Mouse (Mus musculus) cerebellum, postnatal 14 days (tissue): ENCODE measurements at regions not wholly inside any gene's neighbourhood (a gene's known extent, or its start where the extent isn't known, plus 50 kb on each side); places are given as distances from the start of the nearest gene placed in this dataset.

Source experiments
- DNase-seq, 2 experiments: peaks; one replicate each; pipeline ENCODE4 v3.0.0; 2021; ENCODE audit warnings: mixed read lengths in 2 of 2

DNA sequence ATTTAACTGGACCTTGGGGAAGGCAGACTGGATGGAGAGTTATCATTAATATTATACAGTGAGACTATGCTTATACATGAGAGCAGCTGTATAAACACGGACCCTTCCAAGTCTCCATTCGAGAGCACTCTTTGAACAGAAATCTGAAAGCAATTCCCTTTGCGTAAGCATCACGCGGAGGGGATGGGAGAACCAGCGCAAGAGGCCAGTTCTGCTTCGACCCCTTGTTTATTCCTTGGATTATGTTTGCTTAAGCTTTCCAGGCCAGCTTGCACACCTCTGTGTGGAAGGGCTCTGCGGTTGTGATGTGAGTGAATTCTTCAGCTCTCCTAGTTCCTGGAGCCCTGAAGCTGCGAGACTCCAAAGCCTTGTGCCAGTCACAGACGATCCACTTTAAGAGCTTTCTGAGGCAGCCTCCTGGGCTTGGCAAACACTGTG is 109.2 kb upstream of the Fbxo11 start:
- DNase-seq: no peak

DNA sequence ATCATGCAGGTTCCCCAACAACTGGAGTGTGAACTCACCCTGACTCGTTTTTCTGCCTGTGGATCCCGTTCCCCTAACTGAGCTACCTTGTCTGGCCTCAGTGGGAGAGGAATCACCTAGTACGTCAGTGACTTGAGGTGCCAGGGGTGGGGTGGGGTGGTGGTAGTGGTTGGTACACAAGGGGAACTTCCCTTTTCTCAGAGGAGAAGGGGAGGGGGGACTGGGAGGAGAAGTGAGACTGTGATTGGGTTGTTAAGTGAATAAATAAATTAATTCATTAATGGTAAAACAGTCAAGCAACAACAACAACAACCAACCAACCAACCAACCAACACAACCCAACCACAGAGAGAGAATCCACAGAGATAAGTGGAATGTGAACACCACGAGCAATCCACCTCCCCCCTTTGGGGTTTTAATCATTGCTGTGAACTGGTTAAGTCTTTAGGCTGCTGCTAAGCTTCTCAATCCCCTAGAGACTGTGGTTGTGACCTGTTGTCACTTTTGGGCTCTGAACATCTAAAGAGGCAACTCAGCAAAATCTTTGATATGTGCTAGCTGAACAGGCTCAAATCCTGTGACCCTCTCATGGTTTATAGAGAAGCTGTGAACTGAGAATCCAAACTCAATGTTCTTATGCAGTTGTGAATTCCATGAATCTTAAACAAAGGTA is 111.0 kb upstream of the Fbxo11 start:
- DNase-seq: no peak

DNA sequence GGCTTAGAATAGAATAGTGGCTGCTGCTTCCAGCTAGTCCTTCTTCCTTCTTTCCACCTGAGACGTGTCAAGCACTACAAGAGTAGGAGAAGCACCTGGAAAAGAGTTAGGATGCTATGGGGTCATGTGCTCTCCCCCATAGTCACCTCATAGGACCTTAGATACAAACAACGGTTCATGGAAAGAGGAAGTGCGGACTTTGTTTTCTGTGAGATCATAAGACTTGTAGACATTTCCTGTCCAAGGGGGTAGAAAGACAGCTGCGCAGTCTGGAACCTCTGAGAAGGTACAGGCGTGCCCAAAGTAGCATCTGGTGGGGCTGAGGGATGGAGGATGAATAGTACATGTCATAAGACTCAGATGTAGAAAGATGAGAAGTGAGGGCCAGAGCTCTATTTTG is 125.6 kb upstream of the Fbxo11 start:
- DNase-seq: no peak

DNA sequence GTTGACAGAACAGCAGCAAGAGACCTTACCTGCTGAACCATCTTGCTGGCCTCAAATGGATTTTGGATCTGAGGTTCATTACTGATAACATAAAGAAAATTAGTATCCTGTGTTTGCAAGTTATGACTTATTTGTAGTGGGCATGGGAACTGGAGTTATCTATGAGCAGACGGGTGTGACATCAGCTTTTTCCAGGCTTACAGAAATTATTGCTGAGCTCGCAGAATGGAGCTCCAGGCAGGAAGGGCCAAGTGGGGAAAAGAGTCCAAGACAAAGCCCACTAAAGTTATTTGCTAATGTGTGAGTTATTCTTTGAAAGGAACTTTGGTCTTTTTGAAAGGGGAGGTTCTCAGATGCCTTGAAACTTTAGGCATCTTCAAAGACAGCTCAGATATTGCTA is 126.4 kb upstream of the Fbxo11 start:
- no peak for DNase-seq

DNA sequence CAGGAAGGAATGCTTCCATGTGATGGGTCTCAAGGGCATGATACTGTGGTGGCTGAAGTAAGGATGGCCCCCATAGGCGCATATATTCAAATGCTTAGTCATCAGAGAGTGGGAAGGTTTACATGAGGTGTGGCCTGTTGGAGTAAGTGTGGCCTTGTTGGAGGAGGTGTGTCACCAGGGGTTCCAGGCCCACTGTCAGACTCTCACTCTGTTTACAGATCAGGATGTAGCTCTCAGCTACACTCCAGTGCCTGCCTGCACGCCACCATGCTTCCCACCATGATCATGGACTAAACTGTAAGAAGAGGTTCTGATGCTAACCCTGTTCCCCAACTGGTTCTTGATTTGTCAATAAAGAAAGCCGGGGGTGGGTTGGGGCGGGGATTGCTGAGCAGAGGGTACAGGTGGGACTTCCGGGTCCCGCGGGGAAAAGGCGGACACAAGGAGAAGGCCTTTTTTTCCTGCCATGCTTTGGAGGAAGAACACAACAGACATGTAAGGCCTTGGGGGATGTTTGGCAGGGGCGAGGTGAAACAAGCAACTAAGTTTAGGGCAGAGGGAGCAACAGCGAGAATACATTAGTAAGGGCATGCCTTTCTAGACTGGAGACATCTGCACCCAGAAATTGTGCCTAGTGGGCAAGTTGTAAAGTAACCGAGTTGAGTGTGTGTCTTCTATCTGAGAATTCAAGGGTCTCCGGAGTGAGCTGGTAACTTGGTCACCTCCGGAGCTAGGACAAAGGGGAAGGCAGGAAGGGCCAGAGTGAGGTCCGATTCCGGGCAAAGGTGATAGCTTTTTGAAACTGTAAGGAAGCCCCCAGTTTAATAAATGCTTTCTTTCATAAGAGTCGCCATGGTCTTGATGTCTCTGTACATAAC is 127.1 kb upstream of the Fbxo11 start:
- no peak for DNase-seq

DNA sequence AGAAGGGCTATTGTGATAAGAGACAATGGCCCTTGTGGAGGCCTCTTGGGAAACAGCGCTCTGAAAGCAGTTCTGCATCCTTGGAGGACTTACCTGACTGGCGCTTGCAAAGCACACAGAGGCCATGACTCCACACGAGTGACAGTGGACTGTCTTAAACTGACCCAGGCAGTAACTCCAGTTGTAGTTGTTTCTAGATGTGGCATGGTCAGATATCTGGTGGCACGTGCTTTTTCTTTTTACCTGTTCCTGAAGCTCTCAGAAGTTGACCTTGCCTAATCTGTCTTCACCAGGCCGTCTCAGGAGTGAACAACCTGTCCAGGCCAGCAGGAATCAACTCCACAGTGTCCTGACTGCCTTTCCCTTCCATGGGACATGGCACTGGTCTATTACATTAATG is 129.6 kb upstream of the Fbxo11 start:
- DNase-seq: no peak

DNA sequence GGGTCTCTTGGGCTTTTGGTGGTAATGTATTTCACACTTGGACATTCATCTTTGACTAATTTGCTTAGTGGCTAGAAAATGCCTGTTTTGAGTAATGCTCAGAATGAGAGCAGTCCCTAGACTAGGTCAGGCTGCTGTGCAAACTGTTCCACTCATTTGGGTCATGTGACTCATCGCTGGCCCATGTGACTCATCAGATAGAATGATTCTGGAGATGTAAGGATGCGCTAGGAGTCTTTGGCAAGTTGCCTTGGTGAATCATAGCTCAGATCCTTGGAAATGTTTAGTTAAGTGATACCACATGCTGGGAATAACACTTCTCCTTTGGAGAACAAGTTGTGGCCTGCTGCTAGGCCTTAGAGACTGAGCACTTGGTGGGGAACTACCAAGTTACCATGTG is 130.2 kb upstream of the Fbxo11 start:
- no peak for DNase-seq

DNA sequence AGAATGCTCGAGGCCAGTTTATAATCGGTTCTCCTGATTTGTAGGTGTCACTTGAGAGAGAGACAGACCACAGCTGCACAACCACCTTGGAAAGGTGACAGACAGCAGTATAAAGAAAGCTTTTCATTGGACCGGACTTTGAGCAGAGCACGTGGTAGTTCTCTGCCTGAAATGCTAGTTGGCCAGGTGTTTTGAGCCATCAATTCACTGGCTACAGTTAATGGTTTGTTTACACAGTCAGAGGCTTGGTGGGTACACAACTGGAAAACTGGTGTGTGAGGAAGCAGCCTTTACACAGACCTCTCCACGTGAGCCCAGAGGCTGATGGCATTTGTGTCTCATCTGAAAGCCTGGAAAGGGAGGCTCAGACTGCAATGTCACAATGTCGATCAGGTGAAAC is 130.8 kb upstream of the Fbxo11 start:
- DNase-seq: no peak

DNA sequence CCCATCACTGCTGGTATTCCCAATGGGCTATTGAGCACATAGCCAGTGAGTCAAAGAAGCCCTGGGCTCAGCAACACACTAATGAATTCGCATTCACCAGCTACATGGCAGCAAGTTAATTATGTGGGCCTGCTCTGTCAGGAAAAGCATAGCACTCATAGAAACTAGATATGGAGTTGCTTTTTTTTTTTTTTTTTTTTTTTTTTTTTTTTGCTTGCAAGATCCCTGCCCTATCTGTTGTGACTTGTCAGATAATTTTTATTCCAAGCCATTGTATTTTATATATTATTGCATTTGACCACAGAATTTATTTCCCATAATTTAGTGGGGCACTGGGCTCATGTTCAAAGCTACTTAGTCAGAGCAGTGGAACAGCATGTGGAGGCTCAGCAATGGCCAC is 131.2 kb upstream of the Fbxo11 start:
- no peak for DNase-seq

DNA sequence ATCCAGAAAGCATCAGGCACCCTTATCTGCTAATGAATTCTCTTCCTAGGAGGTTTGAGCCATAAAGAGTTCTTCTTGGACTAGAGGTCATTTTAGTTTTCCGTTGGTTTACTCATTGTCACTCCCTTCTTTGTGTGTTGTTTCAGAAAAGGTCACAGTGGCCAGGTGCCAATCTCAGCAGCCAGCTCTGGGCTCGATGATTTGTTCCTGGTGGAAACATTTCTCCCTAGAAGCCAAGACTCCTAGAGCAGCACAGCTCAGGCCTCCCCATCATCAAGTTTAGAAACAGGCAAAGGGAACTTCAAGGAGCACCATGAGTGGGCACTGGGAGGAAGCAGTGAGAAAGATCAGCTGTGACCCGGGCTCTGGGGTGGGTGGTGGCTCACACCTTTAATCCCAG is 132.3 kb upstream of the Fbxo11 start:
- DNase-seq: no peak

DNA sequence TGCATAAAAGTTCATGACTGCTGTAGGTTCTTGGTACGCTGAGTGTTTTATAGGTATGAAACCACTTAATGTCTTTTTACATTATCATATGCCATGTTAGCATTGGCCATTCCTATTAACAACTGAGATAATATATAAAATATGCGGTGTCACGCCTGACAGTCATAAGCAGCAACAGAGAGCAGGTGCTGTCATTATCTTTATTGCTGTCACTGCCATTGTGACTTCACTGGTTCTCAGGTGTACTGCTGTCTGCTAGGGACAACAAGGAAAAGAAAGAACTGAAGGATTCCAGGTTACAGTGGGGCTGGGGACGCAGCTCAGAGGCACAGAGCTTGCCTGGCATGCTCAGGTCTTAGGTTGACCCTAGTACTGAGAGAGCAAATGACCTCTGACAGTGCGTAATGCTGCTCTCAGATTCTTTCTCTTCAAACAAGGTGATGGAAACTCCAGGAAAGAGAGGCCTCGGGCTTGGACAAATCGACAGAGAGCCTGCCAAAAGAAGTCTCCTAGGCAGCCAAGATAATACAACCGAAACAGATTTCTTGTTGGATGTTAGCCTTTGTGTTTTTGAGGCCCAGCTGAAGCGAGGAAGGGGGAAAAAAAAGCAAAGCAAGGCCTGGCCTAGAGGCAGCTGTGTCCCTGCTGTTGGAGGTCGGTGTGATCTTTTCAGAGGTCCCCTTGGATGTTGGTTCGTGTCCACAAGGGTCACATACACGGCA is 136.3 kb upstream of the Fbxo11 start:
- DNase-seq: no peak

DNA sequence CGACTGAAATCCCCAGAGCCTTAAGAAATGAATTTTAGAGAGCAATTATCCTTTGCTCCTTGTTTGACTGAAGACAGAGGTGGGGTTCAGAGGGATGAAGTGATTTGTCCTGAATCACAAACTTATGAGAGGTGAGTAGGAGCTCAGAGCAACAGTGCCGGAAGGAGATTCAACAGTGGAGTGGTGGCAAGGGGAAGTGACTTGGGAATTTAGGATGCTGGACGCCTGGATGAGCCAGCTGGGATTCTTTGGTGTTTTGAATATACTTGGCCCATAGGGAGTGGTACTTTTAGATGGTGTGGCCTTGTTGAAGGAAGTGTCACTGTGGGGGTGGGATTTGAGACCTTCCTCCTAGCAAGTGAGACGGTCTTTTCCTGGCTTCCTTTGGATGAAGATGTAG is 137.1 kb upstream of the Fbxo11 start:
- DNase-seq: no peak

DNA sequence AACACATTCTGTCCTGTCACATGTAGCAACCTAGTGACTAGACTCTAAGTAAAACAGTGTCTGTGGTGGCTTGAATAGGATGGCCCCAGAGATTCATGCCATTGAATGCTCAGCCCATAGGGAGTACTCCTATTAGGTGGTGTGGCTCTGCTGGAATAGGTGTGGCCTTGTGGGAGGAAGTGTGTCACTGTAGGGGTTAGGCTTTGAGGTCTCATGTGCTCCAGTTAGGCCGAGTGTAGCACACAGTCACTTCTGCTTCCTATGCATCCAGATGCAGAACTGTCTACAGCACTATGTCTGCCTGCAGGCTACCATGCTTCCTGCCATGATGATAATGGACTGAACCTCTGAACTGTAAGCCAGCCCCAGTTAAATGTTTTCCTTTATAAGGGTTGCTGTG is 144.5 kb upstream of the Fbxo11 start:
- DNase-seq: no peak

DNA sequence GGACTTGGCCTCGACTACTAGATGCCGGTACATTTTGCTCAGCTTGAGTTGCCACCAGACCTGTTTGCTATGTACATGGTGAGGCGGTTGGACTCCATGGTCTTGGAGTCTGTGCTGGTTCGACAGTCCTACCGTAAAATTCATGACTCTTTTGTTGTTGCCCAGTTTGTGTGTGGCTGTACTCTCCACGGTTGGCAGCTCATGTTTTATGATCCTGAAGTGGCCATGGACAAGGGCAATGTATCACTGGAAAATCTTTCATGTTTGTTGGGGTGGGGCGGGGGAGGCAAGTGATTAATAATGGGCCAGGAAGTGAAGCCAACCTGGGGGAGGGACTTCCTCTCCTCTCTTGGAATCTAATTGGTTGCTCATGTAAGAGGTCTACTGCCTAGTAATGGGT is 147.0 kb upstream of the Fbxo11 start:
- DNase-seq: no peak

DNA sequence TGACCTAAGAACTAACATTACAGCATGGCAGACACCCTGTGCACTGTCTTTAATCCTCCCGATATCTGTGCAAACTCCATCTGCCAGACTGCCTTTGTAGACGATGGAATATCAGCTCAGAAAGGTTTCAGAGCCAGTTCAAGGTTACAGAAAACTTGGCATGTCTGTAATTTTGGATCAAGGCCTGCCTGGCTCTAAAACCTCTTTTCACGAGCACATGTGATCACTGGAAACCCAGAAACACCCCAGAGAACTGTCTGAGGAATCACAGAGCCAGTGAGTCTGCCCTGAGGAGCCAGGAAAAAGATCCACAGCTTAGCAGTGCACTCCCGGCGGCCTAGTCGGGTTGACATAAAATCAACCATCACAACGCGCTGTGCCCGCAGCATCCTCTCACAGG is 149.7 kb upstream of the Fbxo11 start:
- DNase-seq: peak; percentile 30 to 43

DNA sequence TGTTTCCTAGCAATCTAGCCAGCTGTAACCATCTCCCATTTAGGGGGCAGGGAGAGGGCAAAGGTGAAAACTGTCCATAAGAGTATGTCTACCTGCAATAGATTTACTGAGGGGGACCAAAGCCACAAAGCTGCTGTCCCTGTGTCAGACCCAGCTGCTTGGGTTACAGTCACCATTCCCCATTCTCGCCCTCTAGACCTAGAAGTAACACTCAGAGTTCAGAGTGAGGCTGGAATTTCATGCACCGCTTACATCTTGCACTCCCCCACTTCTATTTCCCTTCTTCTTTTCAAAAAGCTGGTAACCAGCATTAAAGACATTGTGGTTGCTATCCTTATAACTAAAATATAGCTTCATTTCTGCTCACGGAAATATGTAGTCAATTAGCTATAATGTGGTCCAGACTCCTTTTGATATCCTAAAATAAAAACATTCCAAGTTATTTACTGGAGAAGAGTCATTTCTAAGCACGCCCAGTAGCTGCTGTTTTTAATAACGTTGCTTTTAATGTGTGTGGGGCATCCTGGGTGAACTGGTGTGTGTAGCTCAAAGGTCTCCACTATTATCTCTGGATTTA is 157.4 kb upstream of the Fbxo11 start:
- DNase-seq: no peak

DNA sequence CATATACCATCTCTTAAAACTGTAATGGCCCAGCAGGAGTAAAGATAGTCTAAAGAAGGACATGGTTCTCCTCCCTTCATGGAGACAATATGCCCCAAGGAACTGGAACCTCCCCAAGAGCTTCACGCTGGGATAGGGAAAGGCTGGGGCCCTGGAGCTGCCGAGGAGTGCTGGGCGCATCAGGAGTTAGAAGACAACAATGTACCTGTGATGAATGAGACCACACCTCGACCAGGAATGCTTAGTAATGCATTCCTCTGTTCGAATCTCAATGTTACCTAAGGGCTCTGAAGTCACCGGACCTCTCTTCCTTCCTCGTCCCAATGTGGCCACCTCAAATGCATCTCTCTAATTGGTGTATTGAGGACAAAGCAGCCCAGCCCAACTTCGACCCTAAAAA is 175.4 kb upstream of the Fbxo11 start:
- no peak for DNase-seq

DNA sequence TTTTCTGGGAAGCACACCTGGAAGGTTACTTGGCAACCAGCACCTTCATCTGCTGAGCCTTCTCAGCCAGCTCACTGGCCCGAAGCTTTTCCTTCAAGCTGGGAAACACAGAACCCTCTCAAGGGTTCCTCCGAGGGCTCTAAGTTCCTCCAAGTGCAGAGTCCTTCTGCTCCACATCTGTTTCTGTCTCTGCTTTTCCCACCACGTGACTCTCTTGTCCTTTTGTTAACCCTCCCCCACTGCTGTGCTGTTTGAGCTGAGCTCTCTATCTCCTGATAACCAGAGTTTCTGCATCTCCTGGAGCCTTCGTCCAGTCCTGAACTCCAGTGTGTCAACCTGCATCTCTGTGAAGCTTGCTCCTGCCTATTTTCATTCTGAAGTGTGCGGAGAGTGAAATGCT is 183.5 kb upstream of the Fbxo11 start:
- DNase-seq: no peak

DNA sequence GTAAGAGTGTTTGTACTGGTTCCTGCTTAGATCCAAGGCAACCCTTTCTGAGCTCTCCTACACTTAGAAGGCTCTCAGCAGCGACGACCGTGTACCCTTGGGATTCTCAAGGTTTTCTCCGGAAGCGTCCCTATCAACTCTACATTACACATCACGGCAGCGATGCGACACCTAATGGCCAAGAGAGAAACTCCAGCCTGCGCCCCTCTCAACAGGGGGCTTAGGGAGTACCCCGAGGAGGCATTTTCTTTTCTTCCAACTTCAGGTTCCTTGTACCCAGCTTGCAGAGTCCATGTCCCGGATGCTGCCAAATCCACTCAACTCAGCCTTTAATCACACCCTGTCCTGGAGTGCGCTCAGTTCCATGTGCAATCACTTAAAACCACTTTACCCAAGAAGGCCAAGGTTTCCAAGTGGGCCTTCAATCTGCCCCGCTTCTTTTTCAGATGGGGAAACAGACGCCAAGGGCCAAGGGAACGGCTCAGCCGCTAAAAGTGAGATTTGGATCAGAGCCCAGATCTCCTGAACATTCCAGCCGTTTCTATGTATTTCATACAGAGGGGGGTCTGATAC is 186.9 kb upstream of the Fbxo11 start:
- peak; percentile 79 to 81 for DNase-seq

DNA sequence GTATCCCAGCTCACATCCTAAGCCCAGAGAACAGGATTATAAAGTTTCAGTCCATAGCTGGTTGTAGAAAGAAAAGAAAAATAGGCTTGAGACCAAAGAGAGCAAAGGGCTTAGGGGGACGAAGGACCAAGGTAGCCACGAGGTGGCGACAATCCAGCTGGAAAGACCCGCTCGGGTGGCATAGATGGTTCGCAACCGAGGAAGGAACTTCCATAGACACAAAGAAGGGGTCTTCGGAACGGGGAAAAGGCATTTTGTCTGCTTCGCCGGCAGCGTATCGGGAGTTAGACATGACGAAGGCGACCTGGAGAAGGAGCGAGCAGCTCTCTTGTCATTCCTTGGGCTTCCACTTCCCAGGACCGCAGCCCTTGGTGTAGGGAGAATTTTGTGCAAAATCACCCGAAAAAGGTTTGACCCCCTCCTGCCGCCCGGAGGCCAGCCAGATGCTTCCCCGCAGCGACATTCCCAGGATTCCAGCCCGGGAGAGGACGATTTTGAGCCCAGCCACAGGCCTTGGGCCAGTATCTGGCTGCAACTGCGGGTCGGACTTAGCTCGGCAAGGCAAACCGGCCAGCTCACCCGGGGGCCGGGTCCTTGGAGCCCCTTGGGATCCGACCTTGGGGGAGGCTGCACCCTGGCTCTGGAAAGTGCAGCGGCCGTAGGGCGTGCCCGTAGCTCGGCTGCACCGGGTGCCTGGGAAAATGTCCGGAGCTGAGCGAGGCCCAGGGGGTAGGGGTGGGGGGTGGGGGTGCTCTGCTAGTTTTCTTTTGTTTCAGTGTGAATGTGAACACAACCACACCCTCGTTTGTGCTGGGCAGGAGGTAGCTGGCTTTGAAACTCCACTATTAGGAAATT is 184.5 kb upstream of the Foxn2 start:
- DNase-seq: peak; percentile 92 to 94

DNA sequence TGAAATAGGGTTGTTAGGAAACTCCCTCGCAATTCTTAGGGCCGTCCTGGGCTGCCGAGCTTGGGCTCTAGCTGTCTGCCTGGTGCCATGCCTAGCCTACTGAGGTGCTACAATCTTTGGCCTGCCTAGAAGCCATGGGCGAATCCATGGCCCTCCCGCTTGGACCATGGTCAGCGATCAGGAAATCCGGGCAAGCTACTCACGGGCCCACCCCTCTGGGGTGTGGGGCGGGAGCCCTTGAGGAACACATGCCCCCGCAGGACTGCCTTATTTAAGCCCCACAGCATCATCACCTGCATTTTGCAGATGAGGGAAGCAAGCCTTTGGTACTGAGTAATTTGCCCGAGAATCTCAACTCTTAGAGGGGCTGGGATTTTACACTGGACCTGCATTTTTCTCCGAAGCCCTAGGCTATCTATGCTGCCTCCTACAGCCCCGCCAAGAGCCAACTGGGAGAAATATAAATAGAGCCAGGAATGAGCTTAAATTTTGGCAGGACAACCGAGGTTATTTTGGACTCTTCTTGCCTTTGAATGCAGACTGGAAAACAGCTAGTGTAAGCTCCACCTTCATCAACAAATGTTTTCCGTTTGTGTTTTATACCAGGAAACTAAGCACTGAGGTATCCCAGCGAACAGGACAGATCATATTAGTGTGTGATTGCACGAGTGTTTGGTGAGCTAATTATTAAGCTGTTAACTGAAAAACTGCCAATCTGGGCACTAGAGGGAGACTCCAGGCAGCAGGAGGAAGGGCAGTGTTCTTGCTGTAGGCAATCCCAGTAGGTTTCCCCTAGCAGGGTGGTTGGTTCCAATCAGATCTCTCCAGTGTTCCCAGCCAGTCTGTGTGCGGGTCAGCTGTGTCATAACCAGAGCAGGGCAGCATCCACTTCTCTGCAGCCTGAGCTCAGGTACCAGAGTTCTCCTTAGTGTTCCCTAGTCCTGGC is 183.6 kb upstream of the Foxn2 start:
- DNase-seq: peak; percentile 77 to 86
